Mouse (Mus musculus) ES-E14 (cell line): Measurements from ENCODE around the gene Phrf1.

Experiments used
- CHD2 ChIP-seq: IDR thresholded peaks from 2 replicates; pipeline ENCODE4 v1.6.1; 2014; ENCODE audit warnings: mild to moderate bottlenecking, low read depth, low read length, inconsistent platforms
- HCFC1 ChIP-seq: IDR thresholded peaks from 2 replicates; pipeline ENCODE4 v1.6.1; 2012; ENCODE audit warnings: low read length, inconsistent platforms, borderline replicate concordance; ENCODE audit not compliant: insufficient read depth
- MAFK ChIP-seq: IDR thresholded peaks from 2 replicates; pipeline ENCODE4 v1.6.1; 2014; ENCODE audit warnings: mild to moderate bottlenecking, low read depth, low read length, inconsistent platforms; ENCODE audit not compliant: insufficient read depth
- ZC3H11A ChIP-seq: IDR thresholded peaks from 2 replicates; pipeline ENCODE4 v1.6.1; 2012; ENCODE audit warnings: low read depth, mild to moderate bottlenecking, inconsistent platforms, low read length, borderline replicate concordance
- ZNF384 ChIP-seq: IDR thresholded peaks from 2 replicates; pipeline ENCODE4 v1.6.1; 2012; ENCODE audit warnings: low read depth, low read length, inconsistent platforms

GRCm38 (mm10) chr7:141188194-141188593, 40.4 kb upstream of the Phrf1 start:
- TF ChIP-seq ZC3H11A: no peak
- no peak for TF ChIP-seq ZNF384
- no peak for TF ChIP-seq HCFC1
- no peak for TF ChIP-seq CHD2
- TF ChIP-seq MAFK: no peak
